In genomic region chr11:9439781-9440180, GRCm38 (mm10) we compare ENCODE assay signal across 27 mouse cellular contexts.
"Had no signal": no experiment of that assay in that cellular context is flagged by ENCODE, and none has a peak within 500 bp of the region (broad histone marks: within the 10 kb centered on the region; RNA-seq: fewer than 3 reads in every experiment).

No protein-coding gene starts in this region.

- H3K36me3 ChIP-seq: embryonic facial prominence, embryonic 10.5 days; embryonic facial prominence, embryonic 12.5 days; embryonic facial prominence, embryonic 13.5 days; embryonic facial prominence, embryonic 15.5 days; forebrain, embryonic 10.5 days; forebrain, embryonic 12.5 days; heart, embryonic 10.5 days had no signal

- H3K4me3 ChIP-seq: embryonic facial prominence, embryonic 10.5 days; embryonic facial prominence, embryonic 12.5 days; embryonic facial prominence, embryonic 13.5 days; embryonic facial prominence, embryonic 15.5 days; erythroblast, embryonic 14.5 days; forebrain, embryonic 10.5 days; forebrain, embryonic 12.5 days; forebrain, embryonic 13.5 days; gastrocnemius, adult 2 months; heart, adult 2 months; heart, embryonic 10.5 days had no signal

- DNase-seq: cerebellum, adult 8-10 months; cerebellum, adult 9-10 months; cerebellum, adult 9-11 months; cerebellum, postnatal 10 days; cerebellum, postnatal 14 days; cerebellum, postnatal 25 days; cerebellum, postnatal 36 days; embryo, embryonic 11 days; gastrocnemius, adult 2 months; gastrocnemius, postnatal 10 days; gastrocnemius, postnatal 14 days; gastrocnemius, postnatal 25 days; gastrocnemius, postnatal 36 days; heart, adult 11 months; heart, adult 18-20 months; heart, adult 2 months had no signal

- H3K9ac ChIP-seq: embryonic facial prominence, embryonic 12.5 days; embryonic facial prominence, embryonic 13.5 days; embryonic facial prominence, embryonic 15.5 days; forebrain, embryonic 12.5 days; forebrain, embryonic 13.5 days had no signal

- ATAC-seq: forebrain, embryonic 13.5 days; forebrain, embryonic 14.5 days; forebrain, embryonic 16.5 days had no signal

- H3K4me2 ChIP-seq: embryonic facial prominence, embryonic 12.5 days; embryonic facial prominence, embryonic 13.5 days; embryonic facial prominence, embryonic 15.5 days; forebrain, embryonic 12.5 days; forebrain, embryonic 13.5 days had no signal

- H3K27me3 ChIP-seq: embryonic facial prominence, embryonic 12.5 days; embryonic facial prominence, embryonic 13.5 days; embryonic facial prominence, embryonic 15.5 days; forebrain, embryonic 12.5 days; forebrain, embryonic 13.5 days had no signal

- H3K27ac ChIP-seq: embryonic facial prominence, embryonic 10.5 days; embryonic facial prominence, embryonic 12.5 days; embryonic facial prominence, embryonic 13.5 days; embryonic facial prominence, embryonic 15.5 days; forebrain, embryonic 10.5 days; forebrain, embryonic 12.5 days; forebrain, embryonic 13.5 days; gastrocnemius, adult 2 months; heart, adult 2 months; heart, embryonic 10.5 days had no signal

- H3K9me3 ChIP-seq: embryonic facial prominence, embryonic 10.5 days; embryonic facial prominence, embryonic 12.5 days; embryonic facial prominence, embryonic 13.5 days; embryonic facial prominence, embryonic 15.5 days; forebrain, embryonic 10.5 days; forebrain, embryonic 12.5 days; forebrain, embryonic 13.5 days; heart, embryonic 10.5 days had no signal

- H3K4me1 ChIP-seq: embryonic facial prominence, embryonic 10.5 days; embryonic facial prominence, embryonic 12.5 days; embryonic facial prominence, embryonic 13.5 days; embryonic facial prominence, embryonic 15.5 days; forebrain, embryonic 10.5 days; forebrain, embryonic 12.5 days; heart, embryonic 10.5 days had no signal
